17 mouse cellular contexts compared by ENCODE assay signal in genomic region chr11:103221437-103221836, GRCm38 (mm10). TPM values are rescaled to one million over a fixed set of nuclear protein-coding genes. Genes with fewer than 3 reads are reported as not detected.
"Had no signal": no experiment of that assay in that cellular context is flagged by ENCODE, and none has a peak within 500 bp of the region (broad histone marks: within the 10 kb centered on the region; RNA-seq: fewer than 3 reads in every experiment).

No protein-coding gene starts in this region.

- DNase-seq: kidney, adult 18-20 months; lung, embryonic 14.5 days; lung, postnatal 14 days; right cerebral cortex, postnatal 14 days; thymus, adult 2 months; thymus, postnatal 25 days had no signal

- H3K4me3 ChIP-seq: left cerebral cortex, adult 2 months; limb, embryonic 15.5 days; liver, embryonic 12.5 days; megakaryocyte, embryonic 14.5 days; midbrain, embryonic 12.5 days had no signal

- H3K9me3 ChIP-seq: limb, embryonic 15.5 days; liver, embryonic 12.5 days; megakaryocyte, embryonic 14.5 days; midbrain, embryonic 12.5 days had no signal

- H3K27ac ChIP-seq: hindbrain, postnatal 0 days; left cerebral cortex, adult 2 months; limb, embryonic 15.5 days; liver, embryonic 12.5 days had no signal

- H3K4me2 ChIP-seq: limb, embryonic 15.5 days; liver, embryonic 12.5 days; lung, embryonic 14.5 days; midbrain, embryonic 12.5 days had no signal

- ATAC-seq: hindbrain, postnatal 0 days; liver, embryonic 12.5 days had no signal

- H3K9ac ChIP-seq: limb, embryonic 15.5 days; liver, embryonic 12.5 days; lung, embryonic 14.5 days; midbrain, embryonic 12.5 days had no signal

RNA-seq across cellular contexts. Expression of gene Spata32, which starts 3.2 kb away (rescaled TPM):
- polyA plus RNA-seq: limb, embryonic 11.5 days; limb, embryonic 15.5 days; liver, embryonic 12.5 days; liver, embryonic 16.5 days; lung, embryonic 14.5 days; macrophage; midbrain, embryonic 12.5 days; thymus, adult 2 months; urinary bladder, adult 2 months had no signal

RNA-seq across cellular contexts. Expression of gene 1700023F06Rik, which starts 13.1 kb away (rescaled TPM):
- total RNA-seq: hindbrain, postnatal 0 days; midbrain, postnatal 0 days had no signal
- polyA plus RNA-seq: liver, embryonic 16.5 days; macrophage; midbrain, embryonic 12.5 days had no signal
